Mouse (Mus musculus) bone marrow, adult 2 months (tissue): ENCODE measurements around the gene Bbs1.

Source experiments
- CTCF ChIP-seq: fragments of 200-500 bp; IDR thresholded peaks from 2 replicates; pipeline ENCODE4 v1.5.1; 2011; ENCODE audit warnings: low read length, control low read depth; ENCODE audit not compliant: control insufficient read depth, insufficient read depth
- POLR2A ChIP-seq: fragments of 200-500 bp; IDR thresholded peaks from 2 replicates; pipeline ENCODE4 v1.6.1; 2011; ENCODE audit warnings: low read depth, mild to moderate bottlenecking, control low read depth, low read length, borderline replicate concordance; ENCODE audit not compliant: control insufficient read depth

GRCm38 (mm10) chr19:4842611-4843010, 63.8 kb downstream of the Bbs1 start:
- TF ChIP-seq POLR2A: no peak
- no peak for TF ChIP-seq CTCF
